Mouse (Mus musculus): ENCODE measurements around the gene Iffo1. TPM values are rescaled to one million over a fixed set of nuclear protein-coding genes. Genes with fewer than 3 reads are reported as not detected.

Iffo1 gene
- polyA plus RNA-seq (2012; fragmentation: generic; extraction: Trizol), result 18.4 TPM
- long read RNA-seq, experiment 1, partial matches to known transcripts, result 6 of 18 reads
- long read RNA-seq, experiment 1, other reads (novel, unspliced or antisense), result 11 of 18 reads
- long read RNA-seq, experiment 2, transcript Iffo1-202 (9 exons, 2,840 nt), result major isoform, 6 of 28 reads
- long read RNA-seq, experiment 2, partial matches to known transcripts, result 2 of 28 reads
- long read RNA-seq, experiment 2, other reads (novel, unspliced or antisense), result 20 of 28 reads

- no peak for TF ChIP-seq MYOG (IDR thresholded peaks at IDR 0.05; ENCODE audit: control insufficient read depth, extremely low read depth, insufficient read length)
- no peak for TF ChIP-seq MYOD1 (IDR thresholded peaks at IDR 0.05; ENCODE audit: control insufficient read depth, insufficient read length, low read depth)
- no peak for TF ChIP-seq CEBPB (IDR thresholded peaks at IDR 0.05; ENCODE audit: low read depth)
- TF ChIP-seq MAX (IDR thresholded peaks at IDR 0.05), result no peak
- no peak for TF ChIP-seq CTCF (IDR thresholded peaks at IDR 0.05; ENCODE audit: control insufficient read depth, insufficient read depth, insufficient read length)
- no peak for TF ChIP-seq USF1 (IDR thresholded peaks at IDR 0.05; ENCODE audit: low read depth)
- no peak for TF ChIP-seq FOSL1 (IDR thresholded peaks at IDR 0.05; ENCODE audit: insufficient read depth, low read length, poor library complexity, severe bottlenecking)
- peaks cover 37% of the 10 kb centered on the region for H3K36me3 ChIP-seq (ENCODE audit: control insufficient read depth, insufficient read depth)
- peaks cover 35% of the 10 kb centered on the region for H3K79me2 ChIP-seq (ENCODE audit: control insufficient read depth, insufficient read depth)
- peak within 1 kb of the TSS; percentile 75 for H3ac ChIP-seq (ENCODE audit: control insufficient read depth, insufficient read length, low read depth)
- H3K27me3 ChIP-seq (ENCODE audit: control insufficient read depth, insufficient read depth, insufficient read length), result no peaks in the 10 kb centered on the region
- H3K4me3 ChIP-seq (ENCODE audit: insufficient read depth, poor library complexity, severe bottlenecking), result peak within 1 kb of the TSS; percentile 55
- peaks cover 10% of the 10 kb centered on the region for H3K79me3 ChIP-seq (ENCODE audit: low read depth)
Observed at GRCm38 (mm10) chr6:125145001-125145400, at the start of gene Iffo1. Gene Iffo1 (plus strand): TSS chr6:125145241.

DNA sequence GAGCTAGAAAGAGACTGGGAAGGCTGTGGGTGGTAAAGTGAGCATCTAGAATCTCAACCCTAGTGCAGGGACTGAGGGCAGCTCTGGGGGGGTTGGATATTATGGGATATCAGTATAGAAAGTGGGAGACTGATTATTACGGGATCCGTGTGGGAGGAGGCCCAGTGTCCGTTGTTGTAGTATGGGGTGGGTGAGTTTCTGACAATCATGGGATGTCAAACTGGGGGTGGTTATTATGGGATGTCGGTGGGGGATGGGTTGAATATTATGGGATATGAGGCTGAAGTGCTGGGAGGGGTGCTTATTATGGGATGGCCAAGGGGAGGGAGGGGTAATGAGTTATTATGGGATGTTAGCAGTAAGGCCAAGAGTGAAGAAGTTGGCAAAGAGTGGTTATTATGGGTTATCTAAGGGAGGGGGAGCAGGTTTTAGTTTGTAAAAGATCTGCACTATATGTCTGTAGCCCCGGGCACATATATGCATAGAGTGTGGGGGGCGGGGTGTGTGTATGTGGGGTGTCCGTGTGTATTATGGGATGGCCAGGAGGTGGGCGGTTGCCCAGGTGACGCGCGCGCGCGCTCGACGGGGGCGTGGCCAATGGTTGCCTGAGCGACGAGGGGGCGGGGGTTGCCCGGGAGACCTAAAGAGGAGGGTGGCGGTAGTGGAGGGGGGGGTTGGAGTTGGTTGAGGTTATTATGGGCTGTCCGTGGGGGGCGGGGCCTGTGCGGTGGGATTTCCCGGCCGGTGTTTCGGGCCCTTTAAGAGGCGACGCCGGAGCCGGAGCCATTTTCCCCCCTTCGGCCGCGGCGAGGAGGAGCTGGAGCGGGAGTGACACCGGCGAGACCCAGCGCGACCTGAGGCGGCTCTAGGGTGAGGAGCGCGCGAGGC, 49.4 kb upstream of the Iffo1 start, which contains the start of gene Chd4:
Gene Chd4, plus strand, starts transcription at position 591 of the 888 bp plus-strand sequence.
- peaks cover 44% of the 10 kb centered on the region for H3K79me2 ChIP-seq (ENCODE audit: control insufficient read depth, insufficient read depth)
- H3K36me3 ChIP-seq (ENCODE audit: control insufficient read depth, insufficient read depth), result peaks cover 21% of the 10 kb centered on the region
- H3K27me3 ChIP-seq (ENCODE audit: control insufficient read depth, insufficient read depth, insufficient read length), result no peaks in the 10 kb centered on the region
- peak within 1 kb of the TSS; percentile 83 for H3ac ChIP-seq (ENCODE audit: control insufficient read depth, insufficient read length, low read depth)
- TF ChIP-seq CTCF (IDR thresholded peaks at IDR 0.05; ENCODE audit: control insufficient read depth, insufficient read depth, insufficient read length) (no peak), FOSL1 (IDR thresholded peaks at IDR 0.05; ENCODE audit: insufficient read depth, low read length, poor library complexity, severe bottlenecking) (no peak), MAX (IDR thresholded peaks at IDR 0.05) (no peak), MYOG (IDR thresholded peaks at IDR 0.05; ENCODE audit: control insufficient read depth, extremely low read depth, insufficient read length) (no peak), MYOD1 (IDR thresholded peaks at IDR 0.05; ENCODE audit: control insufficient read depth, insufficient read length, low read depth) (no peak), USF1 (IDR thresholded peaks at IDR 0.05; ENCODE audit: low read depth) (no peak), CEBPB (IDR thresholded peaks at IDR 0.05; ENCODE audit: low read depth) (no peak)
- H3K79me3 ChIP-seq (ENCODE audit: low read depth), result peaks cover 38% of the 10 kb centered on the region
- H3K4me3 ChIP-seq (ENCODE audit: insufficient read depth, poor library complexity, severe bottlenecking), result peak within 1 kb of the TSS; percentile 92

GRCm38 (mm10) chr6:125096279-125096596, 48.8 kb upstream of the Iffo1 start:
- peaks cover 27% of the 10 kb centered on the region for H3K36me3 ChIP-seq (ENCODE audit: control insufficient read depth, insufficient read depth)

GRCm38 (mm10) chr6:125096597-125097345, 48.3 kb upstream of the Iffo1 start:
- H3K27me3 ChIP-seq (ENCODE audit: control insufficient read depth, insufficient read depth, insufficient read length), result no peaks in the 10 kb centered on the region
- peaks cover 33% of the 10 kb centered on the region for H3K36me3 ChIP-seq (ENCODE audit: control insufficient read depth, insufficient read depth)
- H3K4me3 ChIP-seq (ENCODE audit: insufficient read depth, poor library complexity, severe bottlenecking), result peak overlapping the region; percentile 92
- TF ChIP-seq MAX (IDR thresholded peaks at IDR 0.05) (no peak), MYOG (IDR thresholded peaks at IDR 0.05; ENCODE audit: control insufficient read depth, extremely low read depth, insufficient read length) (no peak), USF1 (IDR thresholded peaks at IDR 0.05; ENCODE audit: low read depth) (no peak)
- peaks cover 55% of the 10 kb centered on the region for H3K79me2 ChIP-seq (ENCODE audit: control insufficient read depth, insufficient read depth)
- H3ac ChIP-seq (ENCODE audit: control insufficient read depth, insufficient read length, low read depth), result peak overlapping the region; percentile 83
- peaks cover 47% of the 10 kb centered on the region for H3K79me3 ChIP-seq (ENCODE audit: low read depth)

More at GRCm38 (mm10) chr6:125096279-125096596, 48.8 kb upstream of the Iffo1 start:
- peak overlapping the region; percentile 83 for H3ac ChIP-seq (ENCODE audit: control insufficient read depth, insufficient read length, low read depth)
- peak overlapping the region; percentile 92 for H3K4me3 ChIP-seq (ENCODE audit: insufficient read depth, poor library complexity, severe bottlenecking)
- no peaks in the 10 kb centered on the region for H3K27me3 ChIP-seq (ENCODE audit: control insufficient read depth, insufficient read depth, insufficient read length)
- H3K79me2 ChIP-seq (ENCODE audit: control insufficient read depth, insufficient read depth), result peaks cover 50% of the 10 kb centered on the region
- no peak for TF ChIP-seq CEBPB (IDR thresholded peaks at IDR 0.05; ENCODE audit: low read depth)
- TF ChIP-seq MYOD1 (IDR thresholded peaks at IDR 0.05; ENCODE audit: control insufficient read depth, insufficient read length, low read depth), result no peak
- no peak for TF ChIP-seq MYOG (IDR thresholded peaks at IDR 0.05; ENCODE audit: control insufficient read depth, extremely low read depth, insufficient read length)
- no peak for TF ChIP-seq CTCF (IDR thresholded peaks at IDR 0.05; ENCODE audit: control insufficient read depth, insufficient read depth, insufficient read length)
- TF ChIP-seq FOSL1 (IDR thresholded peaks at IDR 0.05; ENCODE audit: insufficient read depth, low read length, poor library complexity, severe bottlenecking), result no peak
- no peak for TF ChIP-seq USF1 (IDR thresholded peaks at IDR 0.05; ENCODE audit: low read depth)
- no peak for TF ChIP-seq MAX (IDR thresholded peaks at IDR 0.05)
- H3K79me3 ChIP-seq (ENCODE audit: low read depth), result peaks cover 43% of the 10 kb centered on the region

DNA sequence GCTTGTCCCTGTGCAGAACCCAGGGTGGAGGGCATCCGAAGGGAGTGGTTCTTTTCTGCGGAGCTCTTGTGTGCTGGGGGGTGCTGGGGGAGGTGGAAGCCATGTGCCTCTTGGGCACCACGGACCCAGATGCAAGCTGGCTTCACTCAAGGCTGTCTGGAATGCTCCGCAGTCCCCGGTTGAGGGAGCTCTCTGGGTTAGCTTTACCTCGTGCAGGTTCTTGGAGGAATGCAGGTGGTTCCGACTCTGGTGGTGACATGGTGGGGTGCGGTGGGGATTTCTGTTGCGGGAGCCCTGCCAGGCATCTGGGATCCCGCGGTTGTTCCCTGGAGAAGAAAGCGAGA, 47.7 kb upstream of the Iffo1 start:
- H3K79me3 ChIP-seq (ENCODE audit: low read depth), result peaks cover 47% of the 10 kb centered on the region
- peaks cover 60% of the 10 kb centered on the region for H3K79me2 ChIP-seq (ENCODE audit: control insufficient read depth, insufficient read depth)
- H3ac ChIP-seq (ENCODE audit: control insufficient read depth, insufficient read length, low read depth), result peak overlapping the region; percentile 83
- no peaks in the 10 kb centered on the region for H3K27me3 ChIP-seq (ENCODE audit: control insufficient read depth, insufficient read depth, insufficient read length)
- no peak for TF ChIP-seq FOSL1 (IDR thresholded peaks at IDR 0.05; ENCODE audit: insufficient read depth, low read length, poor library complexity, severe bottlenecking)
- no peak for TF ChIP-seq MAX (IDR thresholded peaks at IDR 0.05)
- no peak for TF ChIP-seq CEBPB (IDR thresholded peaks at IDR 0.05; ENCODE audit: low read depth)
- TF ChIP-seq MYOD1 (IDR thresholded peaks at IDR 0.05; ENCODE audit: control insufficient read depth, insufficient read length, low read depth), result no peak
- TF ChIP-seq USF1 (IDR thresholded peaks at IDR 0.05; ENCODE audit: low read depth), result no peak
- no peak for TF ChIP-seq CTCF (IDR thresholded peaks at IDR 0.05; ENCODE audit: control insufficient read depth, insufficient read depth, insufficient read length)
- no peak for TF ChIP-seq MYOG (IDR thresholded peaks at IDR 0.05; ENCODE audit: control insufficient read depth, extremely low read depth, insufficient read length)
- peak overlapping the region; percentile 92 for H3K4me3 ChIP-seq (ENCODE audit: insufficient read depth, poor library complexity, severe bottlenecking)
- peaks cover 38% of the 10 kb centered on the region for H3K36me3 ChIP-seq (ENCODE audit: control insufficient read depth, insufficient read depth)
